Mouse (Mus musculus) heart, postnatal 0 days (tissue): ENCODE results near the gene Cpa4.

Experiments
- CTCF ChIP-seq: IDR thresholded peaks from 2 replicates; pipeline ENCODE4 v1.5.1; 2016; ENCODE audit warnings: antibody characterized with exemption, control low read depth, low read depth
- EP300 ChIP-seq: IDR thresholded peaks from 2 replicates; pipeline ENCODE4 v1.6.1; 2016; ENCODE audit warnings: antibody characterized with exemption, low read depth

- TF ChIP-seq CTCF, result 0 out of 2 replicates have a peak, but pooled peaks have one; percentile 15
- no peak for TF ChIP-seq EP300
Observed at GRCm38 (mm10) chr6:30551644-30552580, 16.3 kb upstream of the Cpa4 start.
